In genomic region chr5:21640961-21641360, GRCm38 (mm10) we compare ENCODE assay signal across 8 mouse cellular contexts. TPM values are rescaled to one million over a fixed set of nuclear protein-coding genes. Genes with fewer than 3 reads are reported as not detected.
A peak's percentile ranks its signal among the peaks of the same experiment; 100 is the strongest.
DNase-seq lines count a peak whose midpoint lies in the region; ATAC-seq lines count a peak whose summit lies in the region.

No protein-coding gene starts in this region.

- no peak overlapping the region for H3K27ac ChIP-seq in neural tube, embryonic 15.5 days (replicated peaks)

- H3K9me3 ChIP-seq in neural tube, embryonic 15.5 days (replicated peaks) = no peaks in the 10 kb centered on the region

- DNase-seq in frontal cortex, adult 2 months (ENCODE audit: extremely low spot score in 1 of 2, low spot score in 1 of 2) = peak; percentile 45 to 88
- DNase-seq in neural tube, embryonic 10.5 days (ENCODE audit: extremely low spot score, low spot score) = peak; percentile 28
- peak; percentile 64 for DNase-seq in embryo, embryonic 10 days (ENCODE audit: low spot score)
- peak; percentile 72 to 84 for DNase-seq in left cerebral cortex, postnatal 14 days (ENCODE audit: low spot score in 2 of 2)
- DNase-seq in right cerebral cortex, postnatal 10 days (ENCODE audit: low spot score in 2 of 2) = peak; percentile 66 to 82

- no peak overlapping the region for H3K9ac ChIP-seq in neural tube, embryonic 15.5 days (replicated peaks)

- 13% methylated on average over 1 of the region's 1 CpGs for WGBS in neural tube, embryonic 15.5 days

- no peak overlapping the region for H3K4me3 ChIP-seq in neural tube, embryonic 15.5 days (replicated peaks)

- H3K4me2 ChIP-seq in neural tube, embryonic 15.5 days = no peak overlapping the region

- no peaks in the 10 kb centered on the region for H3K36me3 ChIP-seq in neural tube, embryonic 15.5 days

- ATAC-seq in frontal cortex, adult (ENCODE audit: low TSS enrichment) = no peak
- no peak for ATAC-seq in neural tube, embryonic 15.5 days (ENCODE audit: low FRiP score)
- no peak for ATAC-seq in erythroid progenitor cell, adult 5-6 weeks (replicated peaks; ENCODE audit: low FRiP score, poor library complexity, severe bottlenecking)

- H3K4me1 ChIP-seq in neural tube, embryonic 15.5 days = peaks cover 7% of the 10 kb centered on the region

- H3K27me3 ChIP-seq in neural tube, embryonic 15.5 days (replicated peaks) = no peaks in the 10 kb centered on the region

- intact Hi-C loops in left cerebral cortex, postnatal 14 days (cut with DNase I) = loop anchor here (5.0 kb wide), 1 partner anchor 374 kb away; no protein-coding TSS in a partner anchor

RNA-seq across cellular contexts. Expression of gene Fbxl13, which starts 4.5 kb away (rescaled TPM):
- 0.15 and 0.20 TPM in 2 replicates for polyA plus RNA-seq in frontal cortex, adult 2 months (2012; rRNA removed)
- 0.08 and 0.13 TPM in 2 replicates for polyA plus RNA-seq in neural tube, embryonic 15.5 days (2015; fragmentation: Nextera tagmentation; extraction: Ambion mirVana)
- total RNA-seq in left cerebral cortex, postnatal 14 days (2021) = under 1 TPM; 0.33 to 0.36 TPM
- not detected in 2 replicates for total RNA-seq in erythroid progenitor cell, adult 5-6 weeks (2015; ENCODE audit: low replicate concordance)
- total RNA-seq in erythroid progenitor cell, adult 5-6 weeks (2017; ENCODE audit: low replicate concordance) = not detected in 2 replicates

RNA-seq across cellular contexts. Expression of gene Armc10, which starts 4.7 kb away (rescaled TPM):
- 26.6 and 27.2 TPM in 2 replicates for polyA plus RNA-seq in frontal cortex, adult 2 months (2012; rRNA removed)
- 41.3 and 44.2 TPM in 2 replicates for polyA plus RNA-seq in neural tube, embryonic 15.5 days (2015; fragmentation: Nextera tagmentation; extraction: Ambion mirVana)
- total RNA-seq in left cerebral cortex, postnatal 14 days (2021) = 10 to 100 TPM; 20.4 to 22.1 TPM
- 4.6 and 6.8 TPM in 2 replicates for total RNA-seq in erythroid progenitor cell, adult 5-6 weeks (2015; ENCODE audit: low replicate concordance)
- total RNA-seq in erythroid progenitor cell, adult 5-6 weeks (2017; ENCODE audit: low replicate concordance) = 4.5 and 5.9 TPM in 2 replicates

Comparison
In these comparisons a context has a peak if more than half of its experiments do, and no peak if none do; other contexts are left out.
1. DNase-seq: peak in every context shown above with its lines; median percentile 78 in left cerebral cortex, postnatal 14 days; 74 in right cerebral cortex, postnatal 10 days; 66 in frontal cortex, adult 2 months; 64 in embryo, embryonic 10 days; 28 in neural tube, embryonic 10.5 days.